Mouse (Mus musculus) hindbrain, postnatal 0 days (tissue): ENCODE results near the gene Myh14. TPM values are rescaled to one million over a fixed set of nuclear protein-coding genes. Genes with fewer than 3 reads are reported as not detected.
A peak's percentile ranks its signal among the peaks of the same experiment; 100 is the strongest.

Experiments used
- ATAC-seq: fragments of 200-750 bp; cut with Nextera tagmentation; 2 replicates; pipeline ENCODE4 v1.8.0; 2017; ENCODE audit warnings: mild to moderate bottlenecking, moderate TSS enrichment, moderate library complexity
- DNase-seq: peaks from one replicate; pipeline ENCODE4 v3.0.0-alpha.2; 2015; ENCODE audit warnings: low spot score
- H3K27ac ChIP-seq: fragments of 300-500 bp; sonication (generic); 2 replicates; pipeline ENCODE4 v1.5.1; 2014; ENCODE audit warnings: mild to moderate bottlenecking
- H3K27me3 ChIP-seq: fragments of 300-500 bp; sonication (generic); 2 replicates; pipeline ENCODE4 v1.6.1; 2014; ENCODE audit warnings: low read length, mixed read lengths; ENCODE audit not compliant: insufficient read depth
- H3K36me3 ChIP-seq: fragments of 300-500 bp; sonication (generic); 2 replicates; pipeline ENCODE4 v1.6.1; 2014; ENCODE audit warnings: low read length, mixed read lengths; ENCODE audit not compliant: insufficient read depth
- H3K4me1 ChIP-seq: fragments of 300-500 bp; sonication (generic); 2 replicates; pipeline ENCODE4 v1.6.1; 2014; ENCODE audit warnings: antibody characterized with exemption, low read length, mixed read lengths; ENCODE audit not compliant: insufficient read depth
- H3K4me2 ChIP-seq: fragments of 300-500 bp; sonication (generic); 2 replicates; pipeline ENCODE4 v1.6.1; 2014; ENCODE audit warnings: low read depth, mild to moderate bottlenecking, low read length, moderate library complexity, mixed read lengths
- H3K4me3 ChIP-seq: fragments of 300-500 bp; sonication (generic); 2 replicates; pipeline ENCODE4 v1.5.1; 2014; ENCODE audit warnings: low read length
- H3K9ac ChIP-seq: fragments of 300-500 bp; sonication (generic); replicated peaks from 2 replicates; pipeline ENCODE4 v1.6.1; 2014; ENCODE audit warnings: mild to moderate bottlenecking, low read length, moderate library complexity, mixed read lengths
- H3K9me3 ChIP-seq: fragments of 300-500 bp; sonication (generic); 2 replicates; pipeline ENCODE4 v1.6.1; 2016; ENCODE audit warnings: low read length, mixed read lengths
- CTCF ChIP-seq: IDR thresholded peaks from 2 replicates; pipeline ENCODE4 v1.5.1; 2016; ENCODE audit warnings: antibody characterized with exemption, control low read depth, low read depth
- WGBS: fragments of 180-500 bp; shearing (Covaris S2); extraction: QIAGEN DNeasy Blood & Tissue Kit; methylation state at CpG from one replicate; pipeline ENCODE4 v1.1.7; 2014; 5-methylcytosine and 5-hydroxymethylcytosine counted together
- polyA plus RNA-seq: library from polyadenylated mRNA; unstranded; fragments of >200 nt; fragmentation: Nextera tagmentation; extraction: Ambion mirVana; gene quantifications from 2 replicates; pipeline ENCODE4 v1.2.1, GENCODE M21; 2015
- total RNA-seq: library from RNA; depleted of rRNA; stranded (reverse); fragments of >200 nt; gene quantifications from 2 replicates; pipeline ENCODE4 v1.2.3, GENCODE M21; 2014

The Myh14 gene
- total and polyA plus RNA-seq, 2 experiments from 2014 or later, result 9.3 to 9.7 TPM

- Histone ChIP-seq H3K27me3 (0 out of 2 replicates have a peak, but pooled peaks cover 2% of the 10 kb centered on the region), H3K4me3 (no peak overlapping the region), H3K4me1 (no peaks in the 10 kb centered on the region), H3K4me2 (no peak overlapping the region), H3K36me3 (no peaks in the 10 kb centered on the region), H3K9me3 (no peaks in the 10 kb centered on the region), H3K9ac (no peak overlapping the region), H3K27ac (no peak overlapping the region)
- ATAC-seq (no peak), DNase-seq (no peak)
- WGBS, result 82% methylated on average over 8 of the region's 8 CpGs
- no peak for TF ChIP-seq CTCF
These were observed 21.5 kb downstream of the Myh14 start for GRCm38 (mm10) chr7:44649094-44649610.

- WGBS, result 78% methylated on average over 10 of the region's 10 CpGs
- Histone ChIP-seq H3K4me3 (no peak overlapping the region), H3K27ac (no peak overlapping the region), H3K9me3 (no peaks in the 10 kb centered on the region), H3K27me3 (0 out of 2 replicates have a peak, but pooled peaks cover 5% of the 10 kb centered on the region), H3K4me2 (no peak overlapping the region), H3K9ac (no peak overlapping the region), H3K36me3 (no peaks in the 10 kb centered on the region), H3K4me1 (no peaks in the 10 kb centered on the region)
- DNase-seq (no peak), ATAC-seq (peak; percentile 46; the same call in 1 of the 2 replicates)
- no peak for TF ChIP-seq CTCF
These were observed 22.9 kb downstream of the Myh14 start for GRCm38 (mm10) chr7:44647729-44648128.

GRCm38 (mm10) chr7:44647042-44647724 is 23.5 kb downstream of the Myh14 start:
- H3K36me3 ChIP-seq, result no peaks in the 10 kb centered on the region
- no peaks in the 10 kb centered on the region for H3K4me1 ChIP-seq
- H3K27ac ChIP-seq, result no peak overlapping the region
- WGBS, result 51% methylated on average over 7 of the region's 7 CpGs
- H3K9me3 ChIP-seq, result no peaks in the 10 kb centered on the region
- H3K4me3 ChIP-seq, result no peak overlapping the region
- DNase-seq (peak; percentile 87), ATAC-seq (peak; percentile 62; the same call in 1 of the 2 replicates)
- no peak overlapping the region for H3K9ac ChIP-seq
- no peak overlapping the region for H3K4me2 ChIP-seq
- H3K27me3 ChIP-seq, result 0 out of 2 replicates have a peak, but pooled peaks cover 5% of the 10 kb centered on the region
- TF ChIP-seq CTCF, result peak; percentile 84

- no peaks in the 10 kb centered on the region for H3K4me1 ChIP-seq
- peak overlapping the region; percentile 22; the same call in 1 of the 2 replicates for H3K27ac ChIP-seq
- no peak overlapping the region for H3K4me3 ChIP-seq
- H3K9me3 ChIP-seq, result no peaks in the 10 kb centered on the region
- H3K36me3 ChIP-seq, result no peaks in the 10 kb centered on the region
- 15% methylated on average over 15 of the region's 15 CpGs for WGBS
- ATAC-seq, result 0 out of 2 replicates have a peak, but pooled peaks have one; percentile 11
- H3K27me3 ChIP-seq, result 0 out of 2 replicates have a peak, but pooled peaks cover 5% of the 10 kb centered on the region
- H3K9ac ChIP-seq, result no peak overlapping the region
- TF ChIP-seq CTCF, result no peak
- DNase-seq, result peak; percentile 75
- peak overlapping the region; percentile 34; the same call in 1 of the 2 replicates for H3K4me2 ChIP-seq
These were observed 24.7 kb downstream of the Myh14 start for GRCm38 (mm10) chr7:44645951-44646350.

- 75% methylated on average over 5 of the region's 5 CpGs for WGBS
- no peak overlapping the region for H3K4me3 ChIP-seq
- ATAC-seq, result no peak
- DNase-seq, result no peak
- H3K27ac ChIP-seq, result 0 out of 2 replicates have a peak overlapping the region, but pooled peaks have one; percentile 22
- no peaks in the 10 kb centered on the region for H3K4me1 ChIP-seq
- H3K4me2 ChIP-seq, result no peak overlapping the region
- H3K27me3 ChIP-seq, result 0 out of 2 replicates have a peak, but pooled peaks cover 5% of the 10 kb centered on the region
- H3K9ac ChIP-seq, result no peak overlapping the region
- no peaks in the 10 kb centered on the region for H3K36me3 ChIP-seq
- H3K9me3 ChIP-seq, result no peaks in the 10 kb centered on the region
- no peak for TF ChIP-seq CTCF
These were observed 25.4 kb downstream of the Myh14 start for GRCm38 (mm10) chr7:44645256-44645655.

- H3K4me3 ChIP-seq, result no peak overlapping the region
- H3K9ac ChIP-seq, result no peak overlapping the region
- H3K4me2 ChIP-seq, result no peak overlapping the region
- TF ChIP-seq CTCF, result peak; percentile 67
- WGBS, result 30% methylated on average over 8 of the region's 8 CpGs
- peaks cover 3% of the 10 kb centered on the region; the same call in 1 of the 2 replicates for H3K9me3 ChIP-seq
- H3K27me3 ChIP-seq, result peaks cover 17% of the 10 kb centered on the region; the same call in 1 of the 2 replicates
- H3K4me1 ChIP-seq, result no peaks in the 10 kb centered on the region
- no peaks in the 10 kb centered on the region for H3K36me3 ChIP-seq
- ATAC-seq (no peak), DNase-seq (no peak)
- no peak overlapping the region for H3K27ac ChIP-seq
These were observed 28.8 kb downstream of the Myh14 start for GRCm38 (mm10) chr7:44641887-44642286.
